Mouse (Mus musculus) olfactory bulb, adult 2 months (tissue): ENCODE results near the gene Elovl5.

Experiments used
- CTCF ChIP-seq: fragments of 200-500 bp; IDR thresholded peaks from 2 replicates; pipeline ENCODE4 v1.5.1; 2012; ENCODE audit warnings: low read depth, mild to moderate bottlenecking, low read length, moderate library complexity; ENCODE audit not compliant: insufficient read depth
- POLR2A ChIP-seq: fragments of 200-500 bp; IDR thresholded peaks from 2 replicates; pipeline ENCODE4 v1.6.1; 2012; ENCODE audit warnings: mild to moderate bottlenecking, low read depth, low read length, moderate library complexity; ENCODE audit not compliant: insufficient read depth

- no peak for TF ChIP-seq CTCF
- TF ChIP-seq POLR2A = no peak
Measured at GRCm38 (mm10) chr9:77938761-77939553, 21.8 kb downstream of the Elovl5 start.
